Mouse (Mus musculus) T-helper 17 cell (primary cell): ENCODE measurements around the gene Fuom.

ENCODE experiments used
- in situ Hi-C, 2 experiments: fragments of 300-600 bp; cut with MboI, MseI; formaldehyde crosslinking; loops; 1 replicate in 1 of 2; 2 replicates in 1 of 2; pipeline ENCODE4 v1.15.1; 2025; ENCODE audit warnings: high pct_unique_total_duplicates in 2 of 2

Gene Fuom

DNA sequence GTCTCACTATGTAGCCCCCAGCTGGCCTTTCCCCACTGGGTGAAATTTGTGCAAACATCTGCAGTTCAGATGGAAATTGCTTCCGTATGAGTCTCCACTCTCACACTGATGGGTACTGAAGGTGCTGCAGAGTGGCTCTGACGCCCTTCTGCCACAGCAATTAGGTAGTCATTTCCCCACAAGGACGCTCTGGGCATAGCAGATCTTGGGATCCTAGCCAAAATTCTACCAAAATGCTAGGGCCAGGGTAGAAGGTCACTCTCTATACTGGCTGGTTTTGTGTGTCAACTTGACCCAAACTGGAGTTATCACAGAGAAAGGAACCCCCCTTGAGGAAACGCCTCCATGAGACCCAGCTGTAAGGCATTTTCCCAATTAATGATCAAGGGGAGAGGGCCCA lies 1.8 kb upstream of the Fuom start:
- in situ Hi-C loops = no loop called here

- in situ Hi-C loops = no loop called here
These were observed 743 bp downstream of the Fuom start for GRCm38 (mm10) chr7:140101498-140101897.

DNA sequence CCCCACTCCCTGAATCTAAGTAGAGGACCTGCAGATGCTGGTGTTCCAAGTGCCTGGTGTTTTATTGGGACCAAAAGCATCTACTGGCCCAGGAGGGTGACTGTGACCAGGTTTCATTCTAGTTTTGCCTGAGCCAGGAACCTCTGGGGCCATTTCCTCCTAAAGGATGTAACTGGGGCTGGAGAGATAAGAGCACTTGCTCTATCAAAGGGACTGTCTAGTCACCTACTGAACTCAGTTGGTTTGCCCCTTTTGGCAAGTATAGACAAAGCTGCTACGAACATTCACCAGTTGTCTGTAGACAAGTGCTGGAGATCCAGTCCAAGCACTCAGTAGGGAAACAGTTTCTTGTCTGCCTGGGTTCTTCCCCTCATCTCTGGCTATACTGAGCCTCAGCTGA lies 3.8 kb downstream of the Fuom start:
- in situ Hi-C loops = no loop called here

- in situ Hi-C loops = no loop called here
These were observed 6.2 kb downstream of the Fuom start for GRCm38 (mm10) chr7:140096055-140096454.

DNA sequence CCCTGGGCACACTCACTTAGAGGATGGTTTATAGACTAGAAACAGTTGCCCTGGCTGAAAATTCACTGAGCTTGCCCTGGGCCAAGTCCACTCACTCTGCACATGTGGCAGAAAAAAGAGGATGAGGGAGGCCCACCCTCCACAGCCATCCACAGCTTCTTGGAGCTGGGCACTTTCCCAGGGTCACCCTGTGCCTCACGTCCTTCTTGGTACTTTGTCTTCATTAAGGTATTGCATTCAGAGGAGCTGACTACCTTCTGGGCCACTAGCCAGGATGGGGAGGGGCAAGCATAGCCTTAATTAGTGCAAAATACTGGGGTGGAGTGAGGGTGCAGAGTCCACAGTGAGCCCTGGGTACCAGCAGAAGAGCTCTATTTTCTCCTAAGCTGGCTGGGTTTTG lies 6.7 kb downstream of the Fuom start:
- in situ Hi-C loops = no loop called here

- in situ Hi-C loops = no loop called here
These were observed 7.3 kb downstream of the Fuom start for GRCm38 (mm10) chr7:140094954-140095353.

DNA sequence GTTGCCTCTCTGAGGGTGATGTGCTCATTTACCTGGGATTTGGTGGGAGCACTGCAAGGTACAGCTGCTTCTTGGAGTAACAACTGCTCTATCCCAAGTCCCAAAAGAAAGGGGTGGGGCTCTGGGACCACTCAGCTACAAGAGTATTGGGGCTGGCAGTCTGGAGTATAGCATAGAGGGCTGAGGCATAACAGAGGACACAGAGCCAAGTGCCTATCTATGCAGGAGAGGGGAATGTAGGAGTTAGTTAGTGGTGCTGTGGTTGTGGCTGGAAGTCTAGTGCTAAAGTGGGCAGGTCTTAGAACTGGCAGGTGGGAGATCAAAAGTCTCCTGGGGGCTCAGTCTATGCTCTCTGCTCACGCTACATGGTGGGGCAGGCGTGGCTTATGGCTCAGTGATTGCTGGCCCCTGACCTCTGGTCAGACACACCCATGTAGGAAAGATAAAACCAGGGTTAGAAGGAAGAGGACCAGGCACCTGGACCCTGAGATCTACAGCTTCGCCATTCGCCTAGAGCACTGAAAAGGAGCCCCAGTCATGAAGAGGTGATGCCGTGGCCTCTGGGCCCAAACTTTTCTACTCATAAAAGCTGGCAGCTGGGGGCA lies 9.2 kb downstream of the Fuom start, which contains the start of gene Prap1:
Gene Prap1, plus strand, starts transcription at position 472 of the 605 bp plus-strand sequence.
- in situ Hi-C loops = no loop called here

- in situ Hi-C loops = no loop called here
These were observed 11.6 kb downstream of the Fuom start for GRCm38 (mm10) chr7:140090601-140091000.

DNA sequence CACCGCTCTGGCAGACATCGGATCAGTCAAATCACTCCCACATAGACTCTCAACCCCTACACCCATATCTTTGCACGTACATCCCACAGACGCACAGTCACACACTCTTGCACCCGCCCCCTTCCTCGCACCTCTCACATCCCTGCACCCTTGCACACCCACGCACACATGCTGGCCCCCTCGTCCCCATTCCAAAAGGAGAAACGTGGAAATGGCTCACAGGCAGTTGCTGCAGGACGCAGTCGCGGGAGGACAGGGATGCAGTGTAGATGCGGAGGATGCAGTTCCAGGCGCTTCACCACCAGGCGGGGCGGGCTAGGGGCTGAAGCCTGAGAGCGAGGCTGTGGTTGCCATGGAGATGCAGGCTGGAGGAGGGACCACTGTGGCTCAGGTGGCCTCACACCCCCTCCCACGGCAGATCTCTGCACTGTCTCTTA lies 20.0 kb downstream of the Fuom start, which contains the start of gene Caly:
Gene Caly, minus strand, starts transcription at position 307 of the 437 bp plus-strand sequence.
- in situ Hi-C loops = loop anchor here in 1 of 2 experiments (5.0 kb wide), 2 partner anchors 60 to 725 kb away; no protein-coding TSS in a partner anchor

DNA sequence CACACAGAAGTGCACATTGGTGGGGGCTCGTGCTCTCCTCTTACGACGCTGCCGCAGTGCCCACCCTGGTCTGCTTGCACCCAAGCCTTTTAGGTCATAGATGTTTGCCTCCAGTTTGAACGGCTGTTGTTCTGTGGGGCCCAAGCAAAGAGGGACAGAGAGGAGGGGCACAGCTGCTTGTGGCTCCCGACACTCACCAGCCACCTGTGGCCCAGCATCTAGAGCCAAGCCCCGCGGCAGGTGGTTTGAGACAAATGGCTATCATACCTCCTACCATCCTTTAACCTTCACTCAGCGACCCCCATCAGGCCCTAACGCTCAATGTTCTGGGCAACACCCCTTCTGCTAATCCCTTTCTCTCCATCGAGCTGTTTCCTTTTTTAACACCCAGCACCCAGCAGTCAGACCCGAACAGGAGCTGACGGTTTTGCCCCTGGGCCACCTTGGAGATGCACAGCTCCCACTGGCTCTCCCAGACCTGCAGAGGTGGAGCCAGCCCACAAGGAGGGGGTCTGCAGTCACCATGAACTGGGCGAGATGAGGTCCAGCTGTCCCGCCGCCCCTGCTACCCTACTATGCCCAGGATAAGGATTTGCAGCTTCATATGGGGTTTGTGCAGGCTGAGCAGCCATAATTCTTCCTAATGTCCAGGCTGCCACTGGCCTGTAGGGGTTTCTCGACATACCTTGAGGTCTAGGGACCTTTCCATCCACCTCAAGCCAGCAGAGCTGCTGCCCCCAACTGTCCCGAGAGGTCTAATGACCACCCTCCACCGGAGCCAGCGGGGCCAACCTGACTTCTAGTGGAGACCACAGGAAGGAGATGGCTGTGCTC lies 20.6 kb downstream of the Fuom start:
- in situ Hi-C loops = loop anchor here in 1 of 2 experiments (5.0 kb wide), 2 partner anchors 61 to 726 kb away; no protein-coding TSS in a partner anchor

- in situ Hi-C loops = loop anchor here in 1 of 2 experiments (5.0 kb wide), 2 partner anchors 62 to 727 kb away; no protein-coding TSS in a partner anchor
These were observed 21.6 kb downstream of the Fuom start for GRCm38 (mm10) chr7:140080503-140081156.

GRCm38 (mm10) chr7:140078711-140079110 lies 23.5 kb downstream of the Fuom start:
- in situ Hi-C loops = no loop called here

GRCm38 (mm10) chr7:140077698-140078097 lies 24.5 kb downstream of the Fuom start:
- in situ Hi-C loops = no loop called here

DNA sequence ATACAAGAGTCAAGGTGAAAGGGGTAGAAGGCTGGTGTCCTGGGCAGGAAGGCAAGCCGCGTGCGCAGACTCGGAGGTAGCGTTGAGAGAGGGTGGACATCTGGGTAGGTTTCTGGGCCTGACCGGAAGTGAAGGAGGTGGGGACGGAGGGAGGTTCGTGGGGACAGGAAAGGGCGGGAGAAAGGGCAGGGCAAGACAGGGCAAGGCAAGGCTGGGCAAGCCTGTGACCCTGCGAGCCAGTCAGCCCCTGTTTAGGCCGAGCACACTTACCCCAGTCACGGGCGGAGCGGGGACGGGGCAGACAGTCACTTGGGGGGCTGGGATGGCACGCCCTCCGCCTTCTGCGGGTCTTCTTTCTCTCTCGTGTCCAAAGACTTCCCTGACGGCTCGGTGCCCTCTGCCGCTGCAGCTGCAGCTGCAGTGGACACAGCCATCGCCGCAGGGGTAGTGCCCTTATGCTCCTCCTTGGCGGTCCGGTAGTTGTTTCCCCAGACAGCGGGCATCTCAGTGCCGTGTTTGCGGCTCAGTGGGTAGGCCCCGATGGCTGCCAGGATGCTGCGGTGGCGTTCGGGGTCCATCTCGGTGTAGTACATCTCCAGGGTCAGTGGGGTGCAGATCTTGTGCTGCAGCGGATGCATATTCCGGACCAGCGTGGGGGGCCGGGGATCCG lies 32.1 kb downstream of the Fuom start:
- in situ Hi-C loops = loop anchor here in 1 of 2 experiments (5.0 kb wide), 1 partner anchor 747 kb away; no protein-coding TSS in a partner anchor

DNA sequence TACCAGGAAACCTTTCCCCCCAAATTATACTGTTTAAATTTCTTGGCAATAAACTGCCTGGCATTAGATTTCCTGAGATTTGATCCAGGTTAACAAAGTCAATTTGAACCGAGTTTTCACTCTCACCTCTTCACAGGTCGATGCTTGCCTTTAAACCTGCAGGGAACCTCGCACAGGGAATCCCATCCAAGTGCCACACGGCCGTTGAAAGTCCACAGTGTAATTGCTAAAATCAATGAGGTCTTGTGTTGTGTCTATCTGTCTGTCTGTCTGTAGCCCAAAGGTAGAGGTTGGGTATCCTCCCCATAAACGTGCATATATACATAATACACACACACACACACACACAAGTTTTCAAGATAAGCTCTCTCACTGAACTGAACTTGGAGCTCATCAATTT lies 34.8 kb downstream of the Fuom start:
- in situ Hi-C loops = no loop called here

DNA sequence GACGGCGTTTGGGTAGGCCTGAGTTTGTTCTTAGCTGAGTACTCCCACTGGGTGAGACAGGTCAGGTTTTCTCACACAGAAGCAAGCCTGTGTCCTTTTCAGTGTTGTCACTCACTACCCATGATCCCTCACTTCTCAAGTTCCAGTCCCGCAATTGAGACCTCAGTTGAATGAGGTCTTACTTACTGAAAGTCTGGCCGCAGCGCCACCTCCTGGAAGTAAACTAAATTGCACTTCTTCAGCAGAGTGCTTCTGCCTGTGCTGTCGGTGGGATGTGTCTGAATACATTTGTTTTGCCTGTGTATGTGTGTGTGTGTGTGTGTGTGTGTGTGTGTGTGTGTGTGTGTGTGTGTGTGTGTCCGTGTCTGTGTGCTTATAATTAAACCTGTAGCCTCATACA lies 39.1 kb downstream of the Fuom start:
- in situ Hi-C loops = loop anchor here (5.0 kb wide), 2 partner anchors 86 to 156 kb away; partner anchors contain the start of gene 6430531B16Rik (in 1 of the 2)

- in situ Hi-C loops = loop anchor here (5.0 kb wide), 2 partner anchors 85 to 155 kb away; partner anchors contain the start of gene 6430531B16Rik (in 1 of the 2)
These were observed 39.9 kb downstream of the Fuom start for GRCm38 (mm10) chr7:140062307-140062706.

DNA sequence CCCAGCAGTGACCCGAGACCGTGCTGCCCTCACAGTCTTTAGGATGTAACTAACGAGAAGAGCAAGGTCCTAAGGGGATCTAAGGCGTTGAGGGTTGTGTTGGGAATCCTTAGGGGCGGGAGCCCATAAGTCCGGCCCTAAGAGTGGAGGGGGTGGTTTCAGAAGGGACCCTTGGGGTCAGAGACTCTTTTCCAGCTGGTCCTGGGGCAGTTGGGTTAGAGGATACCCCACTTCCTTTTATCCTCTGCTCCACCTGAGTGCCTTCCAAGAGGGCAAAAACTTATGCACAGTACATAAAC lies 40.5 kb downstream of the Fuom start:
- in situ Hi-C loops = loop anchor here (5.0 kb wide), 2 partner anchors 84 to 154 kb away; partner anchors contain the start of gene 6430531B16Rik (in 1 of the 2)

DNA sequence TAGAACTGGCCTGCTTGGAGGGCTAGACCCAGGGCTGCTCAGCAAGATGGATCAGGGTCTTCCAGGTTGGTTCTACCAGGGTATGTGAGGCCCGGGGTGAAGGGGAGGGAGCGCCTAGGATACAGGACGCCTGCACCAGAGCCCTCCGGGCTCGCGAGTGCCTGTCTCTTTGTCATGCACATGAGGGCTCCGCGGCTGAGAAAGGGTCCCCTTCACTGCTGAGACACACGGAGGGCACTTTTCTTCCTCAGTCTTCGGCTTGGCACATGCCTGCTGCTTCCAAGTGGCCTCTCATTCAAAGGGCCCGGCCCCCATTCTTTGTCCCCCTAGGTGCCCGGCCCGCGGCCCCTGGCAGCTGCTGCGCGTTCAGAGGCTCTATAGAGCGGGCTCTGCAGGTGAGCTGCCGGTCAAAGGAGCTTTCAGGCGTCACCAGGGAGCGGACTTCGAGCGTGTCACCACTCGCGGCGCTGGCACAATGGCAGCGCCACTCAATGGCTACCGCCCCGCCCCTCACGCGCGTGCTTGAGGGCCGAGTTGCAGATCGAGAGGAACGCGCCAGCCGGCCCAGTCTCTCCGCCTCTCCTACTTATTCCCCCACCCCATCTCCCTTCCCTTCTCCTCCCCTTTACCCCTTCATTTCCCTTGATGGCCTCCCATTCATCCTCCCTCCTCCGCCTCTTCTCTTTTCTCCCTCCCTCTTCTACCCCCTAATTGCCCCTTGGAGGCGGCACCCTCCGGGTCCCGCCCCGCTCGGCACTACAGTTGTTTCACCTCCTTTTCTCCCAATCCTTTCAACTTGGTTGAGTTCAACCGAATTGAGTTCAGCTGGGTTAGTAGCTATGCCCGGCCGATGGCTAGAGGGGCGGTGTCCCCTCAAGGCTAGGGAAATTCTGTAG lies 41.1 kb downstream of the Fuom start:
- in situ Hi-C loops = loop anchor here (5.0 kb wide), 2 partner anchors 84 to 154 kb away; partner anchors contain the start of gene 6430531B16Rik (in 1 of the 2)

DNA sequence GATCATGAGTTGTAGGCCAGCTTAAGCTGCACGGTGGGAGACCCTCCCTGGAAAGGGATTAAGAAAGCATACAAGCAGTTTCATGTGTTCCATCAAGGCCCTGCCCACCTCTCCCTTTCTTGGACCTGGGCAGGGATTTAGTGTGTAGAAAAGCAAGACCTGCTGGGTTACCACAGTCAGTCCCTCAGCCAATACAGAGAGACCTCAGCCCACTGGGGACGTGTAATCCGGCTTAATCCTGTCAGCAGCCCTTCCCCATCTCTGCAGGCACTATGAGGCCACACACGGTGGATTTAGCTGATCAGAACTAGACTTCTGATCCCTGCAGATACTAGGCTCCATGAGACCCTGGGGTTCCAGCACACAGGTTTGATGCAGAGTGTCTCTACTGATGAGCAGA lies 42.6 kb downstream of the Fuom start:
- in situ Hi-C loops = no loop called here
